ENCODE assay signal across 22 mouse cellular contexts in genomic region chr11:117571858-117572257, GRCm38 (mm10).
"Had no signal": no experiment of that assay in that cellular context is flagged by ENCODE, and none has a peak within 500 bp of the region (broad histone marks: within the 10 kb centered on the region; RNA-seq: fewer than 3 reads in every experiment).

No protein-coding gene starts in this region.

- ATAC-seq: liver, postnatal 0 days; lung, postnatal 0 days; midbrain, embryonic 13.5 days; midbrain, embryonic 15.5 days had no signal

- H3K4me3 ChIP-seq: lung, embryonic 15.5 days; megakaryocyte, embryonic 14.5 days; midbrain, embryonic 13.5 days; midbrain, embryonic 15.5 days; myocyte; neural tube, embryonic 13.5 days; neural tube, embryonic 15.5 days had no signal

- H3K27ac ChIP-seq: lung, embryonic 15.5 days; macrophage; midbrain, embryonic 13.5 days; midbrain, embryonic 15.5 days; neural tube, embryonic 13.5 days; neural tube, embryonic 15.5 days had no signal

- H3K4me1 ChIP-seq: megakaryocyte, embryonic 14.5 days had no signal

- H3K36me3 ChIP-seq: lung, embryonic 15.5 days; midbrain, embryonic 13.5 days; midbrain, embryonic 15.5 days; neural tube, embryonic 13.5 days; neural tube, embryonic 15.5 days had no signal

- H3K27me3 ChIP-seq: lung, embryonic 15.5 days; midbrain, embryonic 13.5 days; midbrain, embryonic 15.5 days; neural tube, embryonic 13.5 days; neural tube, embryonic 15.5 days had no signal

- H3K9ac ChIP-seq: liver, postnatal 0 days; lung, embryonic 15.5 days; midbrain, embryonic 13.5 days; midbrain, embryonic 15.5 days; neural tube, embryonic 13.5 days; neural tube, embryonic 15.5 days had no signal

- H3K9me3 ChIP-seq: lung, embryonic 15.5 days; midbrain, embryonic 13.5 days; midbrain, embryonic 15.5 days; neural tube, embryonic 13.5 days; neural tube, embryonic 15.5 days had no signal

- DNase-seq: liver, postnatal 0 days; lung, adult 2 months; lung, postnatal 14 days; lung, postnatal 36 days; retina, postnatal 1 day; right cerebral cortex, adult 18-20 months; right cerebral cortex, postnatal 25 days; right cerebral cortex, postnatal 4 days; spleen, adult 18-20 months; thymus, adult 18-20 months; thymus, postnatal 14 days; thymus, postnatal 36 days had no signal

- H3K4me2 ChIP-seq: lung, embryonic 15.5 days; midbrain, embryonic 11.5 days; midbrain, embryonic 13.5 days; midbrain, embryonic 15.5 days; neural tube, embryonic 13.5 days; neural tube, embryonic 15.5 days had no signal
